Mouse (Mus musculus) left cerebral cortex, adult 2 months (tissue): ENCODE measurements around the gene Foxo1. TPM values are rescaled to one million over a fixed set of nuclear protein-coding genes. Genes with fewer than 3 reads are reported as not detected.

Experiments
- DNase-seq, 2 experiments: peaks; one replicate each; pipeline ENCODE4 v3.0.0; 2021 to 2022; ENCODE audit warnings: low spot score in 2 of 2, mixed read lengths in 1 of 2; ENCODE audit errors: extremely low spot score in 1 of 2
- H3K27ac ChIP-seq: fragments of 200-600 bp; 2 replicates; pipeline ENCODE4 v1.8.1; 2022
- H3K4me3 ChIP-seq: fragments of 200-600 bp; 2 replicates; pipeline ENCODE4 v1.8.1; 2022
- CTCF ChIP-seq: fragments of 200-600 bp; IDR thresholded peaks from 2 replicates; pipeline ENCODE4 v1.8.1; 2022; ENCODE audit warnings: antibody characterized with exemption, mild to moderate bottlenecking, moderate library complexity
- intact Hi-C: fragments of 180-260 bp; cut with DNase I; formaldehyde crosslinking; loops from one replicate; pipeline ENCODE4 v1.15.1; 2025
- total RNA-seq, 2 experiments: library from RNA; stranded (reverse); gene quantifications; 2 replicates each; pipeline ENCODE4 v1.2.3; 2021

Gene Foxo1
- total RNA-seq, 2 experiments from 2014 or later, result 10.3 to 13.8 TPM

DNA sequence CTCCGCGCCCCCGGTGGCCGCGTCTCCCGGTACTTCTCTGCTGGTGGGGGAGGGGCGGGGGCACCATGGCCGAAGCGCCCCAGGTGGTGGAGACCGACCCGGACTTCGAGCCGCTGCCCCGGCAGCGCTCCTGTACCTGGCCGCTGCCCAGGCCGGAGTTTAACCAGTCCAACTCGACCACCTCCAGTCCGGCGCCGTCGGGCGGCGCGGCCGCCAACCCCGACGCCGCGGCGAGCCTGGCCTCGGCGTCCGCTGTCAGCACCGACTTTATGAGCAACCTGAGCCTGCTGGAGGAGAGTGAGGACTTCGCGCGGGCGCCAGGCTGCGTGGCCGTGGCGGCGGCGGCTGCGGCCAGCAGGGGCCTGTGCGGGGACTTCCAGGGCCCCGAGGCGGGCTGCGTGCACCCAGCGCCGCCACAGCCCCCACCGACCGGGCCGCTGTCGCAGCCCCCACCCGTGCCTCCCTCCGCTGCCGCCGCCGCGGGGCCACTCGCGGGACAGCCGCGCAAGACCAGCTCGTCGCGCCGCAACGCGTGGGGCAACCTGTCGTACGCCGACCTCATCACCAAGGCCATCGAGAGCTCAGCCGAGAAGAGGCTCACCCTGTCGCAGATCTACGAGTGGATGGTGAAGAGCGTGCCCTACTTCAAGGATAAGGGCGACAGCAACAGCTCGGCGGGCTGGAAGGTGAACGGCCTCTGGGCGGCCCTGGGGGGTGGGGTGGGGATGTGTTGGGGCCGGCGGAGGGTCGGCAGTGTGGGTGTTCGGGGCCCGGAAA, 789 bp downstream of the Foxo1 start:
- peak; percentile 37 to 50 for DNase-seq

GRCm38 (mm10) chr3:52269514-52270351, 1.6 kb downstream of the Foxo1 start:
- H3K27ac ChIP-seq, result peak overlapping the region; percentile 63
- intact Hi-C loops, result loop anchor here (2.0 to 10.0 kb wide), 7 partner anchors 53 to 437 kb away; no protein-coding TSS in a partner anchor

More for the DNA sequence above, 789 bp downstream of the Foxo1 start:
- peak overlapping the region; percentile 85 for H3K27ac ChIP-seq
- peak overlapping the region; percentile 87 for H3K4me3 ChIP-seq
- TF ChIP-seq CTCF, result no peak
- intact Hi-C loops, result loop anchor here (2.0 to 10.0 kb wide), 6 partner anchors 73 to 438 kb away; no protein-coding TSS in a partner anchor

DNA sequence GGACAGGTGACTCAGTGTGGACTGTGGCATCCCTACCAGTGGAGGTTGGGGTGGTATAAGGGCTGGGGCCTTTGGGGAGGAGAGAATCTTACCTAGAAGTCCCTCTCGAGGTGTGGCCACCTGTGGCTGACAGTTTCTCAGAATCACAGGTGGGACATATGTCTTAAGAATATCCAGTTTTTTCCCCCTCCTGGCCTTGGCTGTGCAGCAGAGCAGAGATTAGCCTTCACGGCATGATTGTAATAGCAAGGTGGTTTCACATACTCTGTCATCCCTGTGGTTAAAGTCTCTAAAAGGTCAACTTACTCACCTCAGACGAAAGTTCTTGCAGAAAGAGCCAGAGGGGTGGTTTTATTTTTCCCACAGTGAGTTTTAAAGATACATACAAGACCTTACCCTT, 2.4 kb downstream of the Foxo1 start:
- intact Hi-C loops, result loop anchor here (5.0 kb wide), 1 partner anchor 52 kb away; no protein-coding TSS in a partner anchor
- DNase-seq, result no peak
- no peak for TF ChIP-seq CTCF
- H3K27ac ChIP-seq, result no peak overlapping the region
- H3K4me3 ChIP-seq, result peak overlapping the region; percentile 87

More at GRCm38 (mm10) chr3:52269514-52270351, 1.6 kb downstream of the Foxo1 start:
- TF ChIP-seq CTCF, result no peak
- H3K4me3 ChIP-seq, result peak overlapping the region; percentile 87
- peak; percentile 25 to 44 for DNase-seq

DNA sequence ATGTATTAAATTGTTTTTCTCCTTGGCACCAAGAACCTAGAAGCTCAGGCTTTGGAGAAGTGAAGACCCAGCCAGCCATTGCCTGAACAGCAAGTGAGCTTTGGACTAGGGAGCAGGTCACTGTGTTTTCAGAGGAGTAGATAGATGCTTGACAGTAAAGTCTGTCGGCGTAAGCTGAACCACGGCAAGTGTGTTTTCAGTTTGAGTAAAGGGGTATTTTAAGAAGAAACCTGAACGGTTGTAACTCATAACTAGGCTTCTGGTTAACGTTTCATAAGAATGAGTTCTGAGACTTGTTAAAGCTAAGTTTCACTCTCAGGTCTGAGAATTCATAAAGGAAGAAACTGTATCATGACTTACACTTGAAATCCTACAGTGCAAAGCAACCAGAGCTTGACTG, 3.2 kb downstream of the Foxo1 start:
- Histone ChIP-seq H3K4me3 (peak overlapping the region; percentile 87; the same call in 1 of the 2 replicates), H3K27ac (no peak overlapping the region)
- TF ChIP-seq CTCF, result no peak
- intact Hi-C loops, result loop anchor here (5.0 kb wide), 1 partner anchor 51 kb away; no protein-coding TSS in a partner anchor
- DNase-seq, result no peak

GRCm38 (mm10) chr3:52272376-52272865, 4.3 kb downstream of the Foxo1 start:
- Histone ChIP-seq H3K4me3 (no peak overlapping the region), H3K27ac (no peak overlapping the region)
- intact Hi-C loops, result loop anchor here (5.0 kb wide), 1 partner anchor 50 kb away; no protein-coding TSS in a partner anchor
- no peak for DNase-seq
- no peak for TF ChIP-seq CTCF

DNA sequence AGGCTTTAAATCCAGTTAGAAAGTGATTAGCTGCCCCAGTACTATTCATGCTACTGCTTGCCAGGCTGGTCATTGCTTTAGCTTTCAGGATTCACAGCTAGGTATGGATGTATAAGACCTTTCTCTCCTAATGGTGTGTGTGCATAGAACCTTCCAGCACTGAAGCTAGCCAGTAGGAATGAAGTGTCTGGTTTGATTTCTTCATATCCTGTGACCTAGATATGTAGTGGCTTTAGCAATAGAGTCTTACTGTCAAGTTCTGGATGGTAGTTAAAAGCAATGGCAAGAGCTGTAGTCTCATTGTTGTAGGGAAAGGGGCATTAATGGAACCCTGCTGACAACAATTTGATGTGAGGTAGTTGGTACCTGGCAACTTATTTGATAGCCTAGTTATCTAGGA, 6.3 kb downstream of the Foxo1 start:
- intact Hi-C loops, result loop anchor here (5.0 kb wide), 1 partner anchor 48 kb away; no protein-coding TSS in a partner anchor
- Histone ChIP-seq H3K27ac (no peak overlapping the region), H3K4me3 (no peak overlapping the region)
- DNase-seq, result no peak
- no peak for TF ChIP-seq CTCF

DNA sequence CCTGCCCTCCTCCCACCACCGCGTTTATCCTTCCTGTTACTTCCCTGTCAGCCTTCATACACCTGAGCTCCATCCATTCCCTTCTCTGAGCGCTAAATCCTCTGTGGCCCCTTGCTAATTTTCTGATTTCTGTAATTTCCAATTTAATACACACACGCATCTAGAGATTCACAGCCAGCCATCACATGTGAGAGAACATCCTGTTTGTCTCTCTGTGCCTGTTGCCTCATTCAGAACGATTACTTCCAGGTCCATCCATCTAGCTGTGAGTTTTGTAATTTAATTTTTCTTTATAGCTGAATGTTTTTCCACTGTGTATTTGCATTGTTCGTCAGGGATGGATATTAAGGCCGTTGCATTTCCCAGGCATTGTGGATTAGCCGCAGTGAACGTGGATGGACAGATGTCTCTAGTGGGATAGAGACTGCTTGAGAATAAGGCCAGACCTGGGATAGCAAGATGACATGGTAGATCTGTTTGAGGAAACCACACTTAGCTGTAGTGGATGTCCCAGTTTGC, 7.0 kb downstream of the Foxo1 start:
- no peak overlapping the region for H3K4me3 ChIP-seq
- no peak for DNase-seq
- no peak for TF ChIP-seq CTCF
- intact Hi-C loops, result no loop called here
- no peak overlapping the region for H3K27ac ChIP-seq

GRCm38 (mm10) chr3:52280681-52281080, 12.5 kb downstream of the Foxo1 start:
- H3K27ac ChIP-seq, result no peak overlapping the region
- intact Hi-C loops, result no loop called here
- TF ChIP-seq CTCF, result no peak
- no peak for DNase-seq
- no peak overlapping the region for H3K4me3 ChIP-seq

- H3K27ac ChIP-seq, result no peak overlapping the region
- no peak for TF ChIP-seq CTCF
- DNase-seq, result no peak
- intact Hi-C loops, result no loop called here
- H3K4me3 ChIP-seq, result no peak overlapping the region
These were observed 13.7 kb downstream of the Foxo1 start for GRCm38 (mm10) chr3:52281882-52282281.

DNA sequence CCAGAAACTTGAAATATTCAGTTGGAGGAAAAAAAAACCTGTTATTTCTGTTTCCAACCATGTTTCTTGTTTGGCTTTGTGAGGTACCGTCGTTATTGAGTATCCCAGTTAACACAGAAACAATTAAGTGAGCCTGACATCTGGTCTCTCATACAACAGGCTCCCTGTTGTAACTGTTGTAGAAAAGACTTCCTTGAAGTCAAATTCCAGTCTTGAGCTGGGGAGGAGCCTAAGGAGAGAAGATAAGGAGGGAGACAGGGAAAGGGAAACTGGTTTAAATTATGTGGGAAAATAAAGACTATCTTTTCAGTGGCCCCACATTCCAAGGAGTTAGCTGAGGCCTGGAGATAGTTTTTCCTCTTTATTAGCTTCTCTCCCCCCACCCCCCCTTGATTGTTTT, 14.2 kb downstream of the Foxo1 start:
- Histone ChIP-seq H3K27ac (no peak overlapping the region), H3K4me3 (no peak overlapping the region)
- TF ChIP-seq CTCF, result no peak
- DNase-seq, result no peak
- intact Hi-C loops, result no loop called here

DNA sequence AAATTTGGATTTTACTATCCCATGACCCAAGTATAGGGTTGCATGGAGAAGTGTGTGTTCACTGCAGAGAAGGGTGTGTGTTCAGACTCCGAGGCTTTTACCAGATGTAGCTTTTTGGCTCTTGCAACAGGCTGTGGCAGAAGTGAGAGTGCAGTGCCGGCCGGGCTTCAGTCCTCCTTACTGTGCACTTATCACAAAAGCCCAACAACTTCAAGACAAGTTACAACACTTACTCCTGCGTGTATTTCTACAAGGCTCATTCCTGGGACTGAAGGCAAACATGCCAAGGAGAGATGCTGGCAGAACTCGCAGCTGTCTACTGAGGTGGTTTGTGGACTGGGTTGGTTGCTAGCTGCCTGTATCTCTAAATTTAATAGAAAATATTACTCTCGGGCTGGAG, 15.4 kb downstream of the Foxo1 start:
- DNase-seq, result no peak
- H3K4me3 ChIP-seq, result no peak overlapping the region
- intact Hi-C loops, result no loop called here
- no peak for TF ChIP-seq CTCF
- no peak overlapping the region for H3K27ac ChIP-seq

DNA sequence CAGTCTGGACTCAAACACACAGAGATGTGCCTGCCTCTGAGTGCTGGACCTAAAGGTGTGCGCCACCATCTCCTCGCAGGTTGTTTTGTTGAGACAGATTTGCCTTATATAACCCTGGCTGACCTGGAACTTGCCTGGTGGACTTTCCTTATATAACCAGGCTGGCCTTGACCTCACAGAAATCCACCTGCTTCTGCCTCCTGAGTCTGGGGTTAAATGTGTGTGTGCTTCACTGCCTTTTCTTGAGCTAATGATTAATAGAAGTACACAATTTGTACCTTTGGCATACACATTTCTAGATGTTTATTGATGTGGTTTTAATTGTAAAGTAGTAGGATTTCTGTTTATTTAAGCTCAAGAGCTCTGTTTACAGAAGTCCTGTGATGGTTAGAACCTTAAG, 22.7 kb downstream of the Foxo1 start:
- TF ChIP-seq CTCF, result no peak
- intact Hi-C loops, result no loop called here
- no peak overlapping the region for H3K27ac ChIP-seq
- no peak for DNase-seq
- H3K4me3 ChIP-seq, result no peak overlapping the region
